Mouse (Mus musculus): ENCODE measurements around the gene Zc3hav1l. TPM values are rescaled to one million over a fixed set of nuclear protein-coding genes. Genes with fewer than 3 reads are reported as not detected.

Gene Zc3hav1l
- total RNA-seq, 2 experiments from 2014 or later: 10.2 to 10.4 TPM

- DNase-seq: no peak
Observed at GRCm38 (mm10) chr6:38263393-38264159, 35.5 kb downstream of the Zc3hav1l start.

- no peak for DNase-seq
Observed at GRCm38 (mm10) chr6:38261877-38262276, 37.2 kb downstream of the Zc3hav1l start.

- no peak for DNase-seq
Observed at GRCm38 (mm10) chr6:38257506-38257905, 41.6 kb downstream of the Zc3hav1l start.

- no peak for DNase-seq
Observed at GRCm38 (mm10) chr6:38256793-38257192, 42.3 kb downstream of the Zc3hav1l start.

- no peak for DNase-seq
Observed at GRCm38 (mm10) chr6:38255794-38256193, 43.3 kb downstream of the Zc3hav1l start.

- DNase-seq: peak; percentile 80
Observed at GRCm38 (mm10) chr6:38253736-38254641, 45.1 kb downstream of the Zc3hav1l start, which contains the start of gene D630045J12Rik. Gene D630045J12Rik, minus strand, starts transcription at chr6:38254009.

GRCm38 (mm10) chr6:38252766-38253735, 46.0 kb downstream of the Zc3hav1l start:
- no peak for DNase-seq

- DNase-seq: no peak
Observed at GRCm38 (mm10) chr6:38252139-38252538, 46.9 kb downstream of the Zc3hav1l start.

GRCm38 (mm10) chr6:38251464-38251863, 47.6 kb downstream of the Zc3hav1l start:
- no peak for DNase-seq

GRCm38 (mm10) chr6:38247362-38247761, 51.7 kb downstream of the Zc3hav1l start:
- DNase-seq: no peak

- DNase-seq: no peak
Observed at GRCm38 (mm10) chr6:38244806-38245205, 54.3 kb downstream of the Zc3hav1l start.

- no peak for DNase-seq
Observed at GRCm38 (mm10) chr6:38244167-38244566, 54.9 kb downstream of the Zc3hav1l start.

GRCm38 (mm10) chr6:38242833-38243232, 56.2 kb downstream of the Zc3hav1l start:
- DNase-seq: no peak

- peak; percentile 13 for DNase-seq
Observed at GRCm38 (mm10) chr6:38242295-38242830, 56.7 kb downstream of the Zc3hav1l start.

- DNase-seq: no peak
Observed at GRCm38 (mm10) chr6:38241508-38241907, 57.6 kb downstream of the Zc3hav1l start.

- DNase-seq: no peak
Observed at GRCm38 (mm10) chr6:38240618-38241017, 58.4 kb downstream of the Zc3hav1l start.

- no peak for DNase-seq
Observed at GRCm38 (mm10) chr6:38238382-38238781, 60.7 kb downstream of the Zc3hav1l start.
